34 mouse cellular contexts compared by ENCODE assay signal in the genomic region with DNA sequence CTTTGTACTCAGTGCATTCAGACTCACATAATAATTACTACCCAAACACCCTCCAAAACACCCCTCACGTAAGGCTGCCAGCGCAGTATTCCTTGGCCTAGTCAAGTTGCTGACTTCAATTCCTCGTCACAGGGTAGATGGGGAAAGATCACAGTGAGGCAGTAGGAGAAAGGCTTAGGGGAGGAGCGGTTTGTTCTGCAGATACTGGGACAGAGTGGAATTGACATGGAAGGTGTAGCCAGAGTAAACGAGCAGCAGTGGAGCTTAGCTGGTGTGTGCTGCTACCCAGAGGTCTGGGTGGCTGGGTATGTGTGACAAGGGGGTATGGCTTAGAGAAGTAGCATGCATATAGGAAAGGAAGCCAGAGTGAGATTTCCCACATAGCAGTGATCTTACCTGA. TPM values are rescaled to one million over a fixed set of nuclear protein-coding genes. Genes with fewer than 3 reads are reported as not detected.
"Had no signal": no experiment of that assay in that cellular context is flagged by ENCODE, and none has a peak within 500 bp of the region (broad histone marks: within the 10 kb centered on the region; RNA-seq: fewer than 3 reads in every experiment).

No protein-coding gene starts in this region.

- H3K4me1 ChIP-seq: limb, embryonic 10.5 days; limb, embryonic 12.5 days; limb, embryonic 13.5 days; limb, embryonic 15.5 days; lung, embryonic 15.5 days; midbrain, embryonic 10.5 days; midbrain, embryonic 12.5 days; midbrain, embryonic 13.5 days; midbrain, embryonic 15.5 days had no signal

- H3K27ac ChIP-seq: limb, embryonic 10.5 days; limb, embryonic 12.5 days; limb, embryonic 13.5 days; limb, embryonic 15.5 days; liver, embryonic 12.5 days; liver, embryonic 13.5 days; liver, embryonic 14.5 days; liver, embryonic 15.5 days; lung, embryonic 15.5 days; macrophage; midbrain, embryonic 10.5 days; midbrain, embryonic 12.5 days; midbrain, embryonic 13.5 days; midbrain, embryonic 15.5 days had no signal

- H3K27me3 ChIP-seq: limb, embryonic 12.5 days; limb, embryonic 13.5 days; limb, embryonic 15.5 days; liver, embryonic 12.5 days; liver, embryonic 13.5 days; liver, embryonic 15.5 days; lung, embryonic 15.5 days; megakaryocyte, embryonic 14.5 days; midbrain, embryonic 12.5 days; midbrain, embryonic 13.5 days; midbrain, embryonic 15.5 days had no signal

- H3K9me3 ChIP-seq: limb, embryonic 10.5 days; limb, embryonic 12.5 days; limb, embryonic 13.5 days; limb, embryonic 15.5 days; liver, embryonic 12.5 days; liver, embryonic 13.5 days; liver, embryonic 15.5 days; lung, embryonic 15.5 days; megakaryocyte, embryonic 14.5 days; midbrain, embryonic 10.5 days; midbrain, embryonic 12.5 days; midbrain, embryonic 13.5 days; midbrain, embryonic 15.5 days had no signal

- H3K4me3 ChIP-seq: limb, embryonic 10.5 days; limb, embryonic 12.5 days; limb, embryonic 13.5 days; limb, embryonic 15.5 days; liver, embryonic 12.5 days; liver, embryonic 13.5 days; liver, embryonic 15.5 days; lung, embryonic 15.5 days; megakaryocyte, embryonic 14.5 days; midbrain, embryonic 10.5 days; midbrain, embryonic 12.5 days; midbrain, embryonic 13.5 days; midbrain, embryonic 15.5 days; myocyte had no signal

- H3K4me2 ChIP-seq: limb, embryonic 12.5 days; limb, embryonic 13.5 days; limb, embryonic 15.5 days; liver, embryonic 11.5 days; liver, embryonic 12.5 days; liver, embryonic 13.5 days; liver, embryonic 15.5 days; lung, embryonic 14.5 days; lung, embryonic 15.5 days; midbrain, embryonic 11.5 days; midbrain, embryonic 12.5 days; midbrain, embryonic 13.5 days; midbrain, embryonic 15.5 days had no signal

- DNase-seq: left cerebral cortex, postnatal 4 days; liver; liver, embryonic 13.5 days; liver, postnatal 0 days; lung, adult 18-20 months; lung, adult 2 months; lung, embryonic 14.5 days; lung, postnatal 10 days; lung, postnatal 14 days; lung, postnatal 36 days; midbrain, embryonic 14.5 days had no signal

- H3K9ac ChIP-seq: limb, embryonic 12.5 days; limb, embryonic 15.5 days; liver, embryonic 12.5 days; liver, embryonic 13.5 days; liver, embryonic 14.5 days; liver, embryonic 15.5 days; liver, postnatal 0 days; lung, embryonic 14.5 days; lung, embryonic 15.5 days; midbrain, embryonic 12.5 days; midbrain, embryonic 13.5 days; midbrain, embryonic 15.5 days had no signal

- ATAC-seq: liver, embryonic 12.5 days; liver, postnatal 0 days; lung, postnatal 0 days; midbrain, embryonic 13.5 days; midbrain, embryonic 15.5 days; midbrain, embryonic 16.5 days had no signal

RNA-seq across cellular contexts. Expression of a gene that starts 34.3 kb away (rescaled TPM):
- total RNA-seq: liver, adult 2 months; monocyte, adult 5-6 weeks had no signal
- polyA plus RNA-seq: liver, adult 2 months; liver, embryonic 11.5 days; liver, embryonic 12.5 days; liver, embryonic 13.5 days; liver, embryonic 14.5 days; liver, embryonic 16.5 days; liver, postnatal 0 days; lung, embryonic 16.5 days; lung, postnatal 0 days; macrophage; myocyte had no signal
